Mouse (Mus musculus): ENCODE results near the gene Inf2.

The Inf2 gene

GRCm38 (mm10) chr12:112596454-112596853 lies 7.9 kb downstream of the Inf2 start:
- DNase-seq (ENCODE audit: low spot score), result no peak

GRCm38 (mm10) chr12:112596891-112597500 lies 8.4 kb downstream of the Inf2 start:
- DNase-seq (ENCODE audit: low spot score), result no peak

DNA sequence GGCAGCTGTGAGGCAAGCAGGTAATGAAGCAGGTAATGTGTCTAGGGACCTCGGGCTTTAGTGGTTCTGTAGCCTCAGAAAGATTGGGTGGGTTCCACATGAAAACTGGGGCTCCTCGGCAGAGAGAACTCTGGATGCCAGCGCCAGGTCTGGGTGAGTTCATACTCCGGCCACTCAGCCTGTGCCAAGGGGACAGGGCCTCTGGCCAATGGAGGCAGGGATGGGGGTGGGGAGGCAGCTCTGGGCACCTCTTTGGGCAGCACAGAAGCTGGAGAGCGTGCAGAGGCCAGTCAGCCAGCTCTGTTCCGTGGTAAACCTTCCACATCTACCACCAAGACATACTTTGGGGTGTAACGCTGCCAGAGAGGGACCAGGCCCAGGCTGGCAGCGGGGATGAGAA lies 9.0 kb downstream of the Inf2 start:
- no peak for DNase-seq (ENCODE audit: low spot score)

- no peak for DNase-seq (ENCODE audit: low spot score)
These were observed 10.6 kb downstream of the Inf2 start for GRCm38 (mm10) chr12:112599198-112599597.

DNA sequence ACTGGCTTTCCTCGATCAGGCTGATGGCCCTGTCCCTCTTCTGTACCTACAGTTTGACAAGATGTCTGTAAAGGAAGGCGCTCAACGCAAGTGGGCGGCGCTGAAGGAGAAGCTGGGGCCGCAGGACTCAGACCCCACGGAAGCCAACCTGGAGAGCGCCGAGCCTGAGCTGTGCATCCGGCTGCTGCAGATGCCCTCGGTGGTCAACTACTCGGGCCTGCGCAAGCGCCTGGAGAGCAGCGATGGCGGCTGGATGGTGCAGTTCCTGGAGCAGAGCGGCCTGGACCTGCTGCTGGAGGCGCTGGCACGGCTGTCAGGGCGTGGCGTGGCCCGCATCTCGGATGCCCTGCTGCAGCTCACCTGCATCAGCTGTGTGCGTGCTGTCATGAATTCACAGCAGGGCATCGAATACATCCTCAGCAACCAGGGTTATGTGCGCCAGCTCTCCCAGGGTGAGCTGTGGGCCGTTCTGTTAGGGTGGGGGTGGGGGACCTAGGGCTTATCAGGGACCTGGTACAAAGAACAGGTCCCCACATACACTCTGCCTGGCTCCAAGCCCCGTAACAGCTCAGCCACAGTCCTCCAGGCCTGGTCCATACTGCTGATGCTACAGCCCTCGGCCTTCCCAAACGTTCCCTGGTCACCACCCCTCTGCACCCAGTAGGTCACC lies 11.5 kb downstream of the Inf2 start:
- no peak for DNase-seq (ENCODE audit: low spot score)

GRCm38 (mm10) chr12:112604022-112604421 lies 15.4 kb downstream of the Inf2 start:
- no peak for DNase-seq (ENCODE audit: low spot score)

DNA sequence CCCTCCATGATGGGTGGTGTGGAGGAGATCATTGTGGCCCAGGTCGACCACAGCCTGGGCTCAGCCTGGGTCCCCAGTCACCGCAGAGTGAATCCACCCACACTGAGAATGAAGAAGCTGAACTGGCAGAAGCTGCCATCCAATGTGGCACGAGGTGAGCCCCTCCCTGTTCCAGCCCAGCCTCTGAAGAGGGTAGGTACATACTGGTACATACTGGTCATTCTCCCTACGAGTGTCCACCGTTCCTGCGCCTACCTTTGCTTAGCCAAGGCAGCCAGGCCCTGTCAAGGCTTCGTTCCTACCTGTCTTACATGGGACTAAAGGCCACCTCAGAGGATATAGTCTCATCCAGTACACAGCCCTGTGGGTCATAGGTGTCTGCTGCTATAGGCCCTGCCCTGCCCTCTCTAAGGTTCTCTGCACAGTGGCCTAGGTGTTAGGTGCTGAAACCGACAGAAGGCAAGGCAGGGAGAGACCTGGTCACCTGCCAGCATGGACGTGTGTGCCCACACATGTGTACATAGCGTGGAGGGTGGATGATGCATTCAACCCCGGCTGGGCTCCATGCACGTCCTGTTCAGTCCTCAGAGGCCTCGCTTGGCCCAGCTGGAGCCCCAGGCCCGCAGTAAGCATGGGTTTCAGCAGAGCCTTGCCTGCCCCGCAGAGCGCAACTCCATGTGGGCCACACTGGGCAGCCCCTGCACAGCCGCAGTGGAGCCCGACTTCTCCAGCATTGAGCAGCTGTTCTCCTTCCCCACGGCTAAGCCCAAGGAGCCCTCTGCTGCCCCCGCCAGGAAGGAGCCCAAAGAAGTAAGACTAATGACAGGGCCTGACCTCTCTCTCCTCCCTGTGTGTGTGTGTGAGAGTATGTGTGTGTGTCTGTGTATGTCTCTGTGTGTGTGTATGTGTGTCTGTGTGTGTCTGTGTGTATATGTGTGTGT lies 16.4 kb downstream of the Inf2 start:
- peak; percentile 69 for DNase-seq (ENCODE audit: low spot score)

DNA sequence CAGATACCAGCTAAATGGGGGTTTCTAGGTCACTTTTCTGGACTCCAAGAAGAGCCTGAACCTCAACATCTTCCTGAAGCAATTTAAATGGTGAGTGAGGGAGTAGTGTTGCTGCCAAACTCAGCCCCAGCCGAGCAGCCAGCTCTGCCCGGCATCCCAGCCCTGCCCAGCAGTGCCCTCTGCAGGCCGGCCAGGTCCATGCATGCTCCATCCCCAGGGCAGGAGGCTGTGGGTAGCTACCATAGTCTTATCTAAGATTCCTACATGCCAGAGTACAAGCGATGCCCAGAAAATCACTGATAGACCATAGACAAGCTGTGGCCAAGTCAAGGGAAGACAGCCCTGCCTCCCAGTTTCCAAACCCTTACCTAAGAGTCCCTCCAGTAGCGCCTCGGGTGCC lies 17.2 kb downstream of the Inf2 start:
- peak; percentile 74 for DNase-seq (ENCODE audit: low spot score)

DNA sequence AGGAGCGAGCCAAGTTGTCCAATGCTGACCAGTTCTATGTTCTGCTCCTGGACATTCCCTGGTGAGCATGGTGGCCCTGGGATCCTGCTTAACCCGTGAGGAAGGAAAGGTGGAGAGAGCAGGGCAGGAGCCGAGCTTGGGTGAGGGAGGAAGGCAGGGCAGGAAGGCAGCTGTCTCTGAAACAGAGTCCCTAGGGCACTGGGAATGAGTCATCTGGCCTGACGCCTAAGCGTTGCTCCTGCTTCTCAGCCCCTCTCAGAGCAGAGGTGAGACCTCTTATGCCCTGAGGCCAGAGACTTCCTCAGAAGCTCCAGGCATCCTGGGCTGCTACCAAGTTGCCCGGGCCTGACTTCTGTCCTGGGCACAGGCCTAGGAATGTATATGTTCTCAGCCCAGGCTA lies 18.4 kb downstream of the Inf2 start:
- no peak for DNase-seq (ENCODE audit: low spot score)

GRCm38 (mm10) chr12:112609031-112609430 lies 20.4 kb downstream of the Inf2 start:
- DNase-seq (ENCODE audit: low spot score), result no peak

DNA sequence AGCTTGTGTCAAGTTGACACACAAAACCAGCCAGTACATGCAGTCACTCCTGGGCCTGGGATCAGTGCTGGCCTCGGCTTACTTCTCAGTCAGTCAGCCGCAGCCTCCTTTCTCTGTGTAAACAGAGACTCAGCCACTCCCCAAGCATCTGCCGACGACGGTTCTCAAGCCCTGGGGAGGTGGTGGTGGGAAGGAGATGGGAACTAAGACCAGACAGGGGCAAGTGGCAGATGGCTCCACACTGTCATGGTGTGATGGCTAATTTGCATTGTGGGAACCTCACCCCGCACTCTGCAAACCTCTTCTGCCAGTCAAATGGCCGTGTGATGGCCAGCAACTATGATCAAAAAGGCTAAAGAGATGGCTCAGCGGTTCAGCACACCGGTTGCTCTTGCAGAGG lies 28.1 kb downstream of the Inf2 start:
- DNase-seq (ENCODE audit: low spot score), result no peak

DNA sequence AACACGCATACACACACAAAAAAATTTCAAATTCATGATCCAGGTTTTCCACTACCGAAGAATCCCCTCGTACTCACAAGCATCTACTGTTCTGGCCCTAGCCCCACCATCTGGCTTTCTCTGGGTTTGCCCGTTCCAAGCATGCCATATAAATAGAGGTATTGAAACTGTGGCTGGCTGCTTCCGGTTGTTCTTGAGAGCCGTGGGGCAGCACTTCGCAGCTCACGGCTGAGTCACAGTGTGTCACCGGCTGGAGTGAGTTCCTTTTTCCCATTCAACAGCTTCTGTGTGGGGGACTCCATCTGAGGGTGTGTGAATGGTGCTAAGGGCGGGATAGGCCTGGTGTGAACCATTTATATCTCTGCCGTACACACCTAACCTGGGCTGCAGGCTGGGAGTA lies 28.6 kb downstream of the Inf2 start:
- DNase-seq (ENCODE audit: low spot score), result no peak

- DNase-seq (ENCODE audit: low spot score), result peak; percentile 85
These were observed 29.4 kb downstream of the Inf2 start for GRCm38 (mm10) chr12:112617898-112618380.

GRCm38 (mm10) chr12:112618981-112619685 lies 30.5 kb downstream of the Inf2 start:
- no peak for DNase-seq (ENCODE audit: low spot score)

GRCm38 (mm10) chr12:112619686-112620353 lies 31.2 kb downstream of the Inf2 start, which contains the start of gene Adssl1:
TSS of gene Adssl1 (plus strand) at chr12:112620045.
- peak; percentile 73 for DNase-seq (ENCODE audit: low spot score)

- DNase-seq (ENCODE audit: low spot score), result no peak
These were observed 31.9 kb downstream of the Inf2 start for GRCm38 (mm10) chr12:112620354-112621061.

DNA sequence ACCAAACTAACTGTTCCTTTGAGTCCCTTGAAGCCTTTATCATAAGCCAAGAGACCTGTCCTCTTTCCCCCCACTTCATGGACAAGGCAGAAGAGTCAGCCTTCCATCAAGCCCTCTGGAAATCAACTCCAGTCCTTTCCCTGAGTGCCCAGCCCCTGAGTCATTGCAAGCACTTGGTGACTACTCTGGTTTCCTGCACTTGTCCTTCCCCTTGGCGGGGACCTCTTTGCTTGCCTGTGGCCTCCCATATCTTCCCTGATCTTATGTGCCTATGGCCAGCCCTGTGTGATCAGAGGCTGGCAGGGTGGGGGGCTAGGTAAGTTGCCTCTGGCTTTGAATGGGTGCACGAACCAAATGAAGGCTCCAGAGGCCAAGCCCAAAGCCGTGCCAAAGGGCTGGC lies 33.3 kb downstream of the Inf2 start:
- no peak for DNase-seq (ENCODE audit: low spot score)

- peak; percentile 81 for DNase-seq (ENCODE audit: low spot score)
These were observed 35.2 kb downstream of the Inf2 start for GRCm38 (mm10) chr12:112623742-112624141.

GRCm38 (mm10) chr12:112625700-112626099 lies 37.1 kb downstream of the Inf2 start:
- no peak for DNase-seq (ENCODE audit: low spot score)

DNA sequence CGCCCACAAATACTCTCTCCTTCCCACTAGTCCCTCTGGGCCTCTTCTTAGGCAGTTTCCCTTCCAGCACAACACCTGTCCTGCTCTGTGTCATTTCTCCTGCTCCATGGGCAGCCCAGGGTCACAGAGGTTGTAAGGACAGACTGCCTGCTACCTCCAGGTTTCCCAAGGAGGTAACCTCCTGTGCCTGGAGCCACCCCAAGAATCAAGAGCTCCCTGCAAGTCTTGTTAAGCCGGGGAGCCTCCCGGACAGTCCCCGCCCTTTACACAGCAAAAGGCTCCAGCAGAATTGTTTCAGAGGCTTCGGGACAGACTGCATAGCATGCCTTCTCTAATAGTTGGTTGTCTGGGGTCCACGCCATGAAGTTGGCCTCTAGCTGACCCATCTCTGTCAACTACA lies 37.9 kb downstream of the Inf2 start:
- DNase-seq (ENCODE audit: low spot score), result no peak
